Mouse (Mus musculus): Measurements from ENCODE around the gene Znrf1. TPM values are rescaled to one million over a fixed set of nuclear protein-coding genes. Genes with fewer than 3 reads are reported as not detected.

Znrf1 gene
- total RNA-seq, 2 experiments from 2014 or later = 58.6 to 69.8 TPM

GRCm38 (mm10) chr8:111537765-111538158 is 1.9 kb downstream of the Znrf1 start:
- TF ChIP-seq CTCF (IDR thresholded peaks at IDR 0.05) = no peak
- Histone ChIP-seq H3K4me3 (peak overlapping the region; percentile 94), H3K27ac (peak overlapping the region; percentile 95)
- intact Hi-C loops (cut with DNase I) = loop anchor here (2.0 kb wide), 1 partner anchor 13 kb away; no protein-coding TSS in a partner anchor
- no peak for DNase-seq

DNA sequence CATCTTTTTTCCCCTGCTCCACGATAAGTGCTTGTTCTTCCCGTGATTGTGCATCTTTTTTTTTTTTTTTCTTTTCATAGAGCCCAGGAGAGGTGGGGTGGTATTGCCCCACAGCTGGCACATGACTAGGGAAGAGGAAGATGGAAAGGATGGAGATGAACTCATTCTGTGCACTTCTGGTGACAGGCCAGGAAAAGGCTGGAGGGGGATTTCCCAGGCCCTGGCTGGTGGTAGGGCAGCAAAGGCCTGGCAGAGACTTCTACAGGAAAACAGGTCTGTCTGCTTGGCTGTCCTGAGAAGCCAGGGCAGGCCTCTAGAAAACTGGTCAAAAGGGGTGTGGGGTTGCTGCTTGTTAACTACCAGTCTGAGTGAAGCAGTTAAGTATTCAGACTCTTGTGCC is 2.3 kb downstream of the Znrf1 start:
- TF ChIP-seq CTCF (IDR thresholded peaks at IDR 0.05) = no peak
- peak; percentile 35 for DNase-seq
- Histone ChIP-seq H3K27ac (peak overlapping the region; percentile 95), H3K4me3 (peak overlapping the region; percentile 94)
- intact Hi-C loops (cut with DNase I) = no loop called here

DNA sequence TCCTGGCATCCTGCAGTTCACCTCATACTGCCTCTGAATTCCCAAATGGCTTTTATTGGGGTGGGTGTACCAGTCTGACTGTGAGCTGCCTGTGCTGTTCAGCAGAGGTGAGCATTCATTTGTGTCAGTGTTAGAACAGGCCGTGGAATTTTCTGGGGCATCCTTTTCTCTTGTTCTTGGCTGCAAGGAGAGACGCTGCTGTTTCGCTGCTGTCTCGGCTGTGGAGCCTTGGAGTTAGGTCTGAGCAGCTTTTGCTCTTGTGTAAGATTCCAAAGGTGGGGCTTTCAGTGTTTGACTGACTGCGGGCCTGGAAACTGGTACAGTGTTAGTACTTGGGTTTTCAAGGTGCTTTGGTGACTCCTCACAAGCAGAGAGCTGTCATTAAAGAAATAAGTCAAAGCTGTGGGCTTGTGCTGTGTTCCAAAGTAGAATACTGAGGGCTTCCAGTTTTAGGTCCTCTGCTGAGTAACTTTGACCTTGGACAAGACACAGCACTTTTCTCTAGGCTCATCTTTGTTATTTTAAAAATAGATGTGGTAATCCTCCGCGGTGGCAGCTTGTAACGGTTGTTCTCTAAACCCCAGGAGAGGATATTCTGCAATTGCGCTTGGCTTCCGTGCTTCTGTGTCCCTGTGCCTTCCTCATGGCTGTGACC is 3.7 kb downstream of the Znrf1 start:
- peak; percentile 38 for DNase-seq
- H3K27ac ChIP-seq = peak overlapping the region; percentile 95
- intact Hi-C loops (cut with DNase I) = no loop called here
- TF ChIP-seq CTCF (IDR thresholded peaks at IDR 0.05) = no peak
- H3K4me3 ChIP-seq = peak overlapping the region; percentile 94

DNA sequence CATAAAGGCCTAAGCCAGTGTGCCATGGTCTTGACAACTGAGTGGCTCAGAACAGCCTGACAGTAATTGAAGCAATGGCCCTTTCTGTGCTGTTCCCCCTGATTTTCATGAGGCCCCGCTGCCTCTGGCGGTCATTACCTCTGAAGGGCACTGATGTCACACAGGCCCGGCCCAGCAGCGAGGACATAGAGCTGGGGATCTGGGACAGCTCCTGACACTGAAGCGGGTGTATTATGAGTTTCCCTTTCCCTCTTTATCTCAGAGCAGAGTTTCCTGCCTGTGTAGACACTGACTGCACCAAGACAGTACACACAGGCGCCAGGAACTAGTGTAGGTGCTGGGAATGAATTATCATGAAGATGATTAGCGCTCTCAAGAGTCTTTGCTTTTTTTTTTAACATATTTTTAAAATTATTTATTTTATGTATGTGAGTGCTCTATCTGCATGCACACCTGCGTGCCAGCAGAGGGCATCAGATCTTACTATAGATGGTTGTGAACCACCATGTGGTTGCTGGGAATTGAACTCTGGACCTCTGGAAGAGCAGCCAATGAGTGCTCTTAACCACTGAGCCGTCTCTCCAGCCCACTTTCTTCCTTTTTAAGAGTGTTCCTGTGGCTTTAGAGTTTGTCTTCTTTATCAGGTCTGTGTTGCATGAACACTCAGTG is 7.9 kb downstream of the Znrf1 start:
- H3K4me3 ChIP-seq = no peak overlapping the region
- peak overlapping the region; percentile 24 for H3K27ac ChIP-seq
- intact Hi-C loops (cut with DNase I) = no loop called here
- TF ChIP-seq CTCF (IDR thresholded peaks at IDR 0.05) = peak; percentile 25; the same call in 1 of the 2 replicates
- no peak for DNase-seq

DNA sequence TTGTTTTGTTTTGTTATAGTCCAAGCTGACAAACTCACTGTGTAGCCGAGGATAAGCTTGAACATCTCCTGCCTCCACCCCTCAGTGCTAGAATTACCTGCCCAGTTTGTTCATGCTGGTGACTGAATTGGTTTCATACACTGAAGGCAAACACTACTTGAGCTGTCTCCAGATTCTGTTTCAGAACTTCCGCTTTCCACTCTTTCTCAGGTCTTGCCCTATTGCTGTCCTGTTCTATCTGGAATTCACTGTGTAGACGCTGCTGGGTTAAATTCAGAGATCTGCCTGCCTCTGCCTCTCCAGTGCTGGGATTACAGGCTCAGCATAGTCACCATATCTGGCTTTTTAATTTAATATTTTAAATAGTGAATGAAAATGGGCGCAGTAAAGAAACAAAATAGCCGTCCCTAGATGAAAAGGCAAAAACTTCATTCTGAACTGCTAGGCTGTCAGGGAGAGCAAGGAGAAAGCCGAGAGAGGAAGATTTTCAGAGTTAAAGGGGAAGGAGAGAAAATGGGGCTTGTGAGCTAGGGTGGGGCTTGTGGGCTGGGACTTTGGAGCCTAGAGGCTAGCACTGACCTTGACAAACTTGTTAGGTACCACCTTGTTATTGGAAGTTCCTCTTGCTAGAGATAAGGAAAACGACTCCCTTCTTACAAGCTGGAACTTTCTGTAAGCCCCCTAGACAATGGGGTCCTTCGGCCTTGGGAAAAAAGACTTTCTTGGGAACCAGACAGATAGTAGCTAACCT is 9.7 kb downstream of the Znrf1 start:
- Histone ChIP-seq H3K27ac (no peak overlapping the region), H3K4me3 (no peak overlapping the region)
- no peak for TF ChIP-seq CTCF (IDR thresholded peaks at IDR 0.05)
- DNase-seq = no peak
- intact Hi-C loops (cut with DNase I) = no loop called here

DNA sequence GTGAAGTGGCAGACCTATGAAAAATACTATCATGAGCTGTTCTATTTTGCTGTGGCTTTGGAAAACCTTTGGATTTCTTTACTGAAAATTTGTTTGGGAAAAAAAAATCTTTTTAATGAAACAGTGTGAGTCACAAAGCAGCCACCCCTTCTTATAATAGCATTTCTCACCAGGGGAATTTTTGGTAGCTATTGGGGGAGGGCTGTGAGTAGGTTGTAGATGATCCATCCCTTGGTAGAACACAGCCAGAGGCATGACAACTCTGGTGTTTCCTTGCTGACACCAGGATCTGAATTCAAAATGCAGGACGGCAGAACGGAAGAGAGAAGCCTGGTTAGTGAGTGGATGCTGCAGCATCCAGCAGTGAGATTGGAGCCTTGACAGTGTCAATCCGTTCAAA is 11.2 kb downstream of the Znrf1 start:
- DNase-seq = no peak
- intact Hi-C loops (cut with DNase I) = no loop called here
- TF ChIP-seq CTCF (IDR thresholded peaks at IDR 0.05) = no peak
- no peak overlapping the region for H3K4me3 ChIP-seq
- H3K27ac ChIP-seq = 0 out of 2 replicates have a peak overlapping the region, but pooled peaks have one; percentile 29

GRCm38 (mm10) chr8:111548201-111548600 is 12.3 kb downstream of the Znrf1 start:
- no peak for TF ChIP-seq CTCF (IDR thresholded peaks at IDR 0.05)
- Histone ChIP-seq H3K4me3 (no peak overlapping the region), H3K27ac (peak overlapping the region; percentile 53; the same call in 1 of the 2 replicates)
- intact Hi-C loops (cut with DNase I) = no loop called here
- DNase-seq = no peak

DNA sequence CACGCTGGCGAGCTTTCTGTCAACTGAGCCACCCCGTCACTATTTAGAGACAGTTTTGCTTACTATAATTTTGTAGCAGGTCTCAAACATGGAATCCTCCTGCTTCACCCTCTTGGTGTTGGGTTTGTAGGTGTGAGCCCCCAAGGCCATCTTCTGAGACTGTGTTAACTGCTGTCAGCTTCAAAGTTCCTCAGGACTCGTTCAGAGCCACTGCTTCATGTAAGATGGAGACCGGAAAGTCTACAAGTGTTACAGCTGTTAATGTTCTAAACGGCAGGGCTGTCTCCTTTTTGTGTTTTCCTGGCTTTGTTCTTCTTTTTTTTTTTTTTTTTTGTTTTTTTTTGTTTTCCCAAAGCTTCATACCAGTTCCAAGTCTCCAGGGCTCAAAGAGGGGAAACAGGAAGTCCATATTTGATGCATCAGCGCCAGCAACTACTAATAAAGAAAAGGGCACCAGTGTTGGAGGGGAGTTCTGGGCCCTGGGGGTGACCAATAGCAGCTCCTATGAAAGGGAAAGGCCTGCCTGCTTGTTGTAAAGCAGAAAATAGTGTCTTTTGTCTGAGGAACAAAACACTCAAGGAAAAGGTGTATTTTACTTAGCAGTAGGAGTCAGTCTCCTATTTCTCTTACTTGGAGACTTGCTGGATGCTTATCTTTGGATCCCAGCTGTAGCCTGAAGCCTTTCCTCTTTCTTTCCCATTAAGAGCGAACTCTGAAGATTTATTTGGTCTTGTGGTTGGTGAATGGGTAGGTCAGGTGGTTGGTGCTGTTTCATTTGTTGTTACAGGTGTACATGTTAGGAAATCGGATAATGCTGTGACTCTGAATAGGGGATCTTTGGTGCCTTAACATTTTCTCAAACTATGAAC is 14.3 kb downstream of the Znrf1 start:
- DNase-seq = no peak
- Histone ChIP-seq H3K27ac (peak overlapping the region; percentile 58), H3K4me3 (peak overlapping the region; percentile 43)
- intact Hi-C loops (cut with DNase I) = loop anchor here (2.0 kb wide), 1 partner anchor 13 kb away; the partner anchor contains the start of gene Znrf1
- TF ChIP-seq CTCF (IDR thresholded peaks at IDR 0.05) = no peak

DNA sequence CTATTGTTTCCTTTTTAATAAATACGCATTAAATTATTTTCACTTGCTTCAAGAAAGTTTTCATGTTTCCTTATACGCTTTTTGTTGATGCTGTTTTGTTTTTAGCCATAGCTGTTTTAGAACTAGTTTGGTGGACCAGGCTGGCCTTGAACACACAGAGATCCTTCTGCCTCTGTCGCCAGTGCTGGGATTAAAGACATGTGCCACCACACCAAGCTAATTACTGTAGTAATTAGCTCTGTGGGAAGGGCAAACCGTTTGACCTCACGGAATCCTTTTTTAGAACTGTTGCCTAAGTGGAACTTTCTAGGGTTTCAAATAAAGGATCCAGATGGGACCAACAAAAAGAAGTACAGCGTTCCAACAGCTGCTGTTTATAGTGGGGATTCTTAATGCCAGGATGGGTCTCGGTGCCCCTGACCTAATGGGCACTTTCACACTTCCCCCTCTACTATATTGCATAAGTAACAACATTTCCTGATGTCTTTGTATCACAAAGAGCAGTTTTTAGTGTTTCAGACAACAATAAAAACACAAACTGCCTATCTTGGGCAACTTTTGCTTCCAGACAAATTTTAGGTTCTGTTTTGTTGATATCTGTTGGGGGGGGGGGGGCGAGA is 15.7 kb downstream of the Znrf1 start:
- no peak for DNase-seq
- peak overlapping the region; percentile 77 for H3K27ac ChIP-seq
- no peak for TF ChIP-seq CTCF (IDR thresholded peaks at IDR 0.05)
- H3K4me3 ChIP-seq = no peak overlapping the region
- intact Hi-C loops (cut with DNase I) = loop anchor here (2.0 kb wide), 1 partner anchor 15 kb away; the partner anchor contains the start of gene Znrf1

DNA sequence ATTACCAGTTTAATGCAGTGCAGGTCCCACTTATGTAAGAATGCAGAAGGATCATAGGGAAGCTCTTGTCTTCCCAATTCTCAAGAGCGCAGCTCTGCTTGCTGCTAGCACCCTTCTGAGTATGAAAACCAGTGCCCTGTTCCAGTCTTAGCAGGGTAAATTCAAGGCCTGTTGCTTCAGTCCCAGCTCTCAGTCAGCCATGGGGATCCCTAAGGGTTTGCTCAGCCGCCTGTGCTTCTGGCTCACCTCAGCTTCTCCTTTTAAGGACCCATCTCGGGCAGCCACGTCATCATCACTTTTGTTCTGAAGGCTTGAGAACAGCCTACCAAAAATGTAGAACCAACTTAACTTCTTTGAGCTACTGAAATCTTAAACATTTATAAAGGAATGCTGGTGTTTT is 25.9 kb downstream of the Znrf1 start:
- Histone ChIP-seq H3K4me3 (no peak overlapping the region), H3K27ac (peak overlapping the region; percentile 74)
- DNase-seq = no peak
- intact Hi-C loops (cut with DNase I) = no loop called here
- TF ChIP-seq CTCF (IDR thresholded peaks at IDR 0.05) = no peak

DNA sequence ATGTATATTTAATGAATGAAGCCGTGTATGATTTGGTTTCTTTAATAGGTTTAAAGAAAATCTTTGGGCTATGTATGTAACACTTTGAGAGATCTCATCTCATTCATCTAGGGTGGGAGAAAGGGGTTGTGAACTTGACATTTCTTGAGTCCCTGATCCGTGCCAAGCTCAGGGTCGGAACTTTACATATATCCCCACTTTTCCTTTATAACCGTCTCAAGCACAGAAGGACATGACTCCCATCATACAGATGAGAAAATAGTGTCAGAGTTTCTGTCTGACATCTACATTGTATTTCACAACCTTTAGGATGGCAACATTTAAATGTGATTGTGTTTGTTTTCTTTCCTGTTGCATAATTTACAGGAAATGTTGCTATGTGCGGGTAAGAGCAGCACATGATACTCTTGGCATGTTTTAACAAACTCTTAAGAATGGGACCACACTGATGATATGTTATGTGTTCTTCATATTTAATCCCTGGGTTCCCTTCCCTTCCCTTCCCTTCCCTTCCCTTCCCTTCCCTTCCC is 26.4 kb downstream of the Znrf1 start:
- intact Hi-C loops (cut with DNase I) = no loop called here
- no peak for TF ChIP-seq CTCF (IDR thresholded peaks at IDR 0.05)
- peak overlapping the region; percentile 74 for H3K27ac ChIP-seq
- no peak overlapping the region for H3K4me3 ChIP-seq
- DNase-seq = no peak

Measured in gastrocnemius, adult 2 months (tissue).